28 mouse cellular contexts compared by ENCODE assay signal in the genomic region with DNA sequence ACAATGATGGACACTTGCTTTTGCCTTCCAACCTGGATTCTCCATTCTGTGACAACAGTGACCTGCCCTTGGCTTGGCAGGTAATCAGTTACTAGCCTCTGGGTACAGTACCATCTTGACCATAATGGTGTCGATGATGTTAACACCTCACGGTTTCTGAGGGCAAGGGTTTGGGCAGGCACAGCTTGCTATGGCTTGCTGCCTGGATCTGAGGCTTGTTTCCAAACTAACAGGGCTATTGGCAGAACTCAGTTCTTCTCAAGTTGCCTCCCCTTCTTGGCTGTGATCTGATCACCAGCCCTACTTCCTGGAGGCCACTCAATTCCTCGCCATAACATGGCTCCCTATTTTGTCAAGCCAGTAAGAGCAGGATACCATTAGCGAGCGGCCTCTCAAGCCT.
DNase-seq lines count a peak whose midpoint lies in the region; TF ChIP-seq lines count a peak whose summit lies in the region.
"Had no signal": no experiment of that assay in that cellular context is flagged by ENCODE, and none has a peak within 500 bp of the region (broad histone marks: within the 10 kb centered on the region; RNA-seq: fewer than 3 reads in every experiment).

No protein-coding gene starts in this region.

- no peak for TF ChIP-seq CTCF in gastrocnemius, adult 2 months (IDR thresholded peaks at IDR 0.05)

- intact Hi-C loops in left cerebral cortex, postnatal 4 days (cut with DNase I): no loop called here
- intact Hi-C loops in left cerebral cortex, postnatal 25 days (cut with DNase I): no loop called here
- intact Hi-C loops in gastrocnemius, adult 2 months (cut with DNase I): no loop called here

- DNase-seq in cerebellum, postnatal 10 days: peak; percentile 75 to 86
- no peak for DNase-seq in cerebellum, adult 9-10 months
- DNase-seq in left cerebral cortex, postnatal 4 days: peak; percentile 47
- DNase-seq in left cerebral cortex, postnatal 25 days (ENCODE audit: low spot score in 2 of 2): no peak
- peak; percentile 85 for DNase-seq in gastrocnemius, adult 2 months
- peak; percentile 72 for DNase-seq in skeletal muscle tissue, adult 2 months (ENCODE audit: low read depth, low spot score)
- no peak for DNase-seq in thymus, postnatal 14 days
- DNase-seq: adrenal gland, postnatal 25 days; cerebellum, adult 11 months; forebrain, postnatal 0 days; heart, postnatal 10 days; kidney, adult 8-10 months; kidney, postnatal 10 days; lung, embryonic 14.5 days; lung, postnatal 36 days; midbrain, embryonic 14.5 days; retina, postnatal 1 day; right cerebral cortex, postnatal 25 days; thymus, postnatal 25 days had no signal

- H3K27ac ChIP-seq in gastrocnemius, adult 2 months: peak overlapping the region; percentile 76
- H3K27ac ChIP-seq: embryonic facial prominence, embryonic 15.5 days; hindbrain, embryonic 10.5 days; intestine, embryonic 15.5 days; layer of hippocampus, adult 2 months; limb, embryonic 13.5 days; liver, embryonic 14.5 days; neural tube, embryonic 13.5 days had no signal

- H3K4me3 ChIP-seq in gastrocnemius, adult 2 months: peak overlapping the region; percentile 45
- H3K4me3 ChIP-seq: embryonic facial prominence, embryonic 15.5 days; heart, embryonic 12.5 days; hindbrain, embryonic 10.5 days; intestine, embryonic 15.5 days; layer of hippocampus, adult 2 months; limb, embryonic 13.5 days; myocyte; neural tube, embryonic 13.5 days had no signal

Comparison
In these comparisons a context has a peak if more than half of its experiments do, and no peak if none do; other contexts are left out.
1. DNase-seq: peak in cerebellum, postnatal 10 days (2 of 2), left cerebral cortex, postnatal 4 days (single experiment), gastrocnemius, adult 2 months (single experiment) and skeletal muscle tissue, adult 2 months (single experiment); none in cerebellum, adult 9-10 months (single experiment), left cerebral cortex, postnatal 25 days (0 of 2) and thymus, postnatal 14 days (single experiment).